Mouse (Mus musculus): ENCODE results near the gene B3gntl1.
A peak's percentile ranks its signal among the peaks of the same experiment; 100 is the strongest.
"Not testable (repeated sequence)": the region's sequence is repeated elsewhere in the genome, so short reads cannot be mapped to it uniquely, and the experiment has no call there.

Gene B3gntl1

DNA sequence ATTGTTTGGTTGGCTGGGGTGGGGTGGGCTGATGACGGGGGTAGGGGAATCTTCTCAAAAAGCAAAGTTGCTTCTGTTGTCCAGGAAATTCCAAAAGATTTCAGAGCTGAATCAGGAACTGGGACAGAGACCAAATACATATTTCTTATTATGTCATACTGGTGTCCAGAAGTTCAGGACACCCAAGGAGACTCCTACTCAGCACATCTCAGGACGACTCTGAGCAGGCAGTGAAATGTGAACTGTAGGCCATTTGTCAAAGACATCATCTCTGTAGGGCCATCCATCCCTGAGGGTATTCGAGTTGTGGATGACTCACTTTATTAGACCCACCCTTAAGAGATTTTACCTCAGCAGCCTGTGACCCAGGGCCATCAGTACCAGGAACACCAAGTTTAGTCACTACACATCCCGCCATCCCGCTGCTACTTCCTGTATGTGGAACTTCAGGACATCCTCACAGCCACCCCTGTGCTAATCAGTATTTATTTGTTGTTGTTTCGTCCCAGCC, 12.6 kb upstream of the B3gntl1 start:
- peak; percentile 50 for DNase-seq (ENCODE audit: low spot score)

DNA sequence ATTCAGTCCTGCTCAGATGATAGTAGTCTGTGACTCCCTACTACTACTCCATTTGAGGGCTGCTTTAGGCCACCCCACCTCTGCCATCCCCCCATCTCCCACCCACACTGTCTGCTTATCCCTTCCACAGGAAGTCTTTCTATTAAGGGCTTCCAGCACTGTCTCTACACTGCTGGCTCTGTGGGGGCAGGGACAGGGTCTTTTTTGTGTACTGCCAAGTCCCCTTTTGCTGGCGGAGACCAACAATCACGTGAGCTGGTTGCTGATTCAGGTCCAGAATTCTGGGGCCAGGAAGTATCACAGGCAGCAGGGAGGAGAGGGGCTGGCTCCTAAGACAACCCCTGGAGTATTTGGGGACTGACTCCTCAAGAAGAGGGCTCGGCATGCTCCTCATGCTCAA, 10.3 kb upstream of the B3gntl1 start:
- no peak for DNase-seq (ENCODE audit: low spot score)

DNA sequence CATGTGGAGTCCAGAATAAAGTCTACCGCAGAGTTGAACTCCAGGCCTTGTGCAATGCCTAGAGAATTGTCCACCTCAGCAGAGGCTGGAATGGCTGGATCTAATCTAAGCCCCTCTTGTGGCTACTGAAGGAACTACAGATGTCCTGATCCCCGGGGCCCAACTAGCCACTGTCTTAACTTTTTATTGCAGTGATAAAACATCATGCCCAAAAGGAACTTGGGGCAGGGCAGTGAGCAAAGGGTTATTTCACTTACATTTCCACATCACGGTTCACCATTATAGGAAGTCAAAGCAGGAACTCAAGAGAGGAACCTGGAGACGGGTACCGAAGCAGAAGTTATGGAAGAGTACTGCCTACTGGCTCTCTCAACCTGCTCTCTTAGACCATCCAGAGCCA, 7.8 kb upstream of the B3gntl1 start:
- peak; percentile 43 for DNase-seq (ENCODE audit: low spot score)

DNA sequence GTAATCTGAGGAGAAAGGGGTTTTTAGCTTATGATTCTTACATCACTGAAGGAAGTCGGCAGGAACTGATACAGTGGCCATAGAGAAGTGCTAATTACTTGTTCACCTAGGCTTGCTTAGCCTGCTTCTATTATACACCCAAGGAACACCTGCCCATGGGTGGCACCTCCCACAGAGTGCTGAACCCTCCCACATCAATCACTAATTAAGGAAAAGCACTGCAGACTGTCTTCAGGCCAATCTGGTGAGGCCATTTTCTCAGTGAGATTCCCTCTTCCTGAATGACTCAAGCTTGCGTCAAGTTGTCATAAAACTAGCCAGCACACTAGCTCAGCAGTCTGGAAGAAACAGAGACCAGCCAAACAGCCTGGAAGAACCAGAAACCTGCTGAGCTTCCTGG, 6.6 kb upstream of the B3gntl1 start:
- DNase-seq (ENCODE audit: low spot score), result no peak

DNA sequence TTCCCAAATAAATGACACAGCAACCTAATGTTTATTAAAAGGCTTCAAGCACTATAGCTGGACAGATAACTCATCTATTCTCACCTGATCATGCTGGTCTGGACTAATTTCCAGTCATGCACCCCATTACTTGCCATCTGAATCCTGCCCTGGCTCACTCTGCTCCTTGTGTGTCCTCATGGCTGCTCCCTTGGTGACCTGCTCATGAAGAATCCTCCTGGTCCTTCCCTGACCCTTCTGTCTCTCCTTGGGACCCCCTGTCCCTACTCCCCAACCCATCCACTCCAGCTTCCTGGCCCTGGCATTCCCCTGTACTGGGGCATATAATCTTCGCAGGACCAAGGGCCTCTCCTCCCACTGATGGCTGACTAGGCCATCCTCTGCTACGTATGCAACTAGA, 3.9 kb upstream of the B3gntl1 start:
- DNase-seq (ENCODE audit: low spot score), result no peak

DNA sequence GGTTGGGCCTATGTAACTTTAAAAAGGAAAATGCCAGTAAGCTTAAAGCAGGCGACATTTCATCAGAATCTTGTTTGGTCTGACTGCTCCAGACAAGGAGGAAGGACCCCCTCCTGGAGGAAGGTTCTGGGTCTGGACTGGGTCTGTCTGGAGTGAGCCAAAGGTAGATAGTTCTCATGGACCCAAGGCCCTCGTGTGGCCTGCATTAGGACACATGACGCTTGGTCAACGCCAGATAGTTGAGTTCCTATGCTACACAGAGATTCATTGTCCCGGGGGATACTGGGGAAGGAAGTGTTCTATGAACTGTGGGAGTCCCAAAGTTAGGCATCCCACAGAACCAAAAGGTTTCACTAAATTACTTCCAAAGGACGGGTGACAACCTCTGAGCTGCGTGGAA, 676 bp upstream of the B3gntl1 start:
- no peak for DNase-seq (ENCODE audit: low spot score)

DNA sequence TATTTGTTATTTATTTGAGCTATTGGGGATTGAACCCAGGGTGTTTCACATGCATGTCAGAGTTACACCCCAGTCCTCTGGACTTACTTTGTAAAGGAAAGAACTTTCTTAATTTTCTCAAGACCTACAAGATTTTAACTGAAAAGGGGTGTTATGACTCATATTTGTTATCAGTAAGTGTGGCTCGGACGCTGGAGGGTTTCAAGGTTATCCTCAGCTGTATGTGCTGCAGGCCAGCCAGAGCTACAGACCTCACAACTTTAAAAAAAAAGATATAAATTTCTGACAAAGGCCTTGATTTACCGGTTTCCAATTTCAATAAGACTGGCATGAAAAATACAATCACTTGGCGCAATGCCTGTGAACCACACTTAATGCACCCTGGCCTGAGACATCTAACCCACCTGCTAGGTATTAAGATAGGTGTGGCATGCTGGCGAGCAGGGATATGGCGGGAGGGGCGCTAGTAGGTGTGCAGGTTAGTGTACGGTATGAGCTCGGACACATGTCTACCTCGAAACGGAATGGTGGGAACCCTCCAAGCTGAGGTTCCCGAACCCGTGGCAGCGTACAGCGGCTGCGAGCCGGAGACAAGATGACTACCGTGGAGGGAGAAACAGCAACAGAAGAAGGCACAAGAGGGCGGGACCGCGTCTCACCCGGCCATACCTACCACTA, 502 bp downstream of the B3gntl1 start:
- DNase-seq (ENCODE audit: low spot score), result no peak

DNA sequence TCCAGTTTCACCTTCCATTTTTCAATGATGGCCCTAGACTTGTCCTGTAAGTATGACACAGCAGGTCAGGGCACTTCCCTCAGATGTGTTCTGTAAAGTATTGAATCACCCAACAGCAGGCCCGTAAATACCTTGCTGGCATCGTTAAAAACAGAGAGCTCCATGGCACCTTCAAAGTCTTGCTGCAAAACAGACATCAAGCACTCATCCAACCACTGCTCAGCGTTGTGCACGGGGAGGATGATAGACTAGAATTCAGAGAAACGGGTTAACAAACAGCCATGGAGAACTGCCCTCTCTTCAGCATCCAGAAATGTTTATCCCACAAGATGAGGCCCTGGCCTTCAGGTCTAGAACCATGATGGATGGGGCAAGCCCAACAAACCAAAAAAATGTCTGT, 2.0 kb downstream of the B3gntl1 start:
- DNase-seq (ENCODE audit: low spot score), result no peak

DNA sequence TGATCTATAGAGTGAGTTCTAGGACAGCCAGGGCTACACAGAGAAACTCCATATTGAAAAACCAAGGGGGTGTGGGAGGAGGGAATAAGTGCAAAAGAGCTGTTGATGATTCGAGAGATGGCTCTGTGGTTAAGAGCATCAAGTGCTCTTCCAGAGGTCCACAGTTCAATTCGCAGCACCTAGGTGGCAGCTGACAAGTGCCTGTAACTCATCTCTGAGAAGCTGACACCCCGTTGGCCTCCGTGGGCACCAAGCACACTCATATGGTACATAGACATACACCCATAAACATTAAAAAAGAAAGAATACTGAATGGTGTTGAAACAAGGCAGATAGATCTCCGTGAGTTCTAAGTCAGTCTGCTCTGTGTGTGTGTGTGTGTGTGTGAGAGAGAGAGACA, 4.2 kb downstream of the B3gntl1 start:
- DNase-seq (ENCODE audit: low spot score), result no peak

DNA sequence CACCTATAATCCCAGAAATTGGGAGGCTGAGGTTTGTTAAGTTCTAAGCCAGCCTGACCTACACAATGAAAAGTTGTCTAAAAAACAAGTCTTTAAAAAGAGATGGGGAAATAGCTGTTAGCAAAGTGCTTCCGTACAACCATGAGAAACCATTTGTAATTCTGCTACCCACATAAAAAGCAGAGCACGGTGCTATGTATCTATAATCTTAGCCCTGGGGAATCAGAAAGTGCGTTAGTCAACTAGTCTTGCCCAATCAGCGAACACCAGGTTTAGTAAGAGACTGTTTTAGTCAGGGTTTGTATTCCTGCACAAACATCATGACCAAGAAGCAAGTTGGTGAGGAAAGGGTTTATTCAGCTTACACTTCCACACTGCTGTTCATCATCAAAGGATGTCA, 5.4 kb downstream of the B3gntl1 start:
- no peak for DNase-seq (ENCODE audit: low spot score)

DNA sequence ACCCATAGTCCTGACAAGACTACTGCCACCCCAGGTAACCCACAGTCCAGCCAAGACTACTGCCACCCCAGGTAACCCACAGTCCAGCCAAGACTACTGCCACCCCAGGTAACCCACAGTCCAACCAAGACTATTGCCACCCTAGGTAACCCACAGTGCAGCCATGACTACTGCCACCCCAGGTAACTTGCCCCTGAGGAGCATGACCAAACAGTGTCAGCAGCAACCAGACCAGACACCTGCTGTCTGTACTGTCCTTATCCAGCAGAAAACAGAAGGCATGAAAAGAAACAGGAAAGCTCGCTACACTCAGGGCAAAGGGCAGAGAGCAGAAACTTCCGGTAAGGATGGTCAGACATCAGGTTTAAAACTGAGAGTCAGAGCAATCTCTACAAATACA, 11.8 kb downstream of the B3gntl1 start:
- no peak for DNase-seq (ENCODE audit: low spot score)

DNA sequence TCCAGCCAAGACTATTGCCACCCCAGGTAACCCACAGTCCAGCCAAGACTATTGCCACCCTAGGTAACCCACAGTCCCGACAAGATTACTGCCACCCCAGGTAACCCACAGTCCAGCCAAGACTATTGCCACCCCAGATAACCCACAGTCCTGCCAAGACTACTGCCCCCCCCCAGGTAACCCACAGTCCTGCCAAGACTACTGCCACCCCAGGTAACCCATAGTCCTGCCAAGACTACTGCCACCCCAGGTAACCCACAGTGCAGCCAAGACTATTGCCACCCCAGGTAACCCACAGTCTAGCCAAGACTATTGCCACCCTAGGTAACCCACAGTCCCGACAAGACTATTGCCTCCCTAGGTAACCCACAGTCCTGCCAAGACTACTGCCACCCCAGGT, 12.3 kb downstream of the B3gntl1 start:
- not testable (repeated sequence) for DNase-seq (ENCODE audit: low spot score)

DNA sequence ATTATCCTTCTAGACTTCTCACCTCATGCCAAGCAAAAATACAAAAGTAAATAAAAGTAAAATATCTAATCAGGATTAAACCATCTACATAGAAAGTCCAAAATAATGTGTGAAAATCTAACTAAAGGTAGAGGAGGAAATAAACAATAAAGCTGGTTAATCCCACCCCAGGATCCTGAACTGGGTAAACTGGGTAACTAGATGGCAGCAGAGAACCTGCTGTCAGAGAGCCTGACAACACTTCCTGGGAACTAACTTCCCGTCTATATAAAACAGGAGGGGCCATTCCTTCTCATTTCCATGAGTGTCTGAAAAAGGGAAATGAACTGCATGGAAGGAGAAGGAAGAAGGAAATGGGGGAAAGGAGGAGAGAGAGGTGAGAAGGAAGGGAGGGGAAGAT, 14.8 kb downstream of the B3gntl1 start:
- no peak for DNase-seq (ENCODE audit: low spot score)

DNA sequence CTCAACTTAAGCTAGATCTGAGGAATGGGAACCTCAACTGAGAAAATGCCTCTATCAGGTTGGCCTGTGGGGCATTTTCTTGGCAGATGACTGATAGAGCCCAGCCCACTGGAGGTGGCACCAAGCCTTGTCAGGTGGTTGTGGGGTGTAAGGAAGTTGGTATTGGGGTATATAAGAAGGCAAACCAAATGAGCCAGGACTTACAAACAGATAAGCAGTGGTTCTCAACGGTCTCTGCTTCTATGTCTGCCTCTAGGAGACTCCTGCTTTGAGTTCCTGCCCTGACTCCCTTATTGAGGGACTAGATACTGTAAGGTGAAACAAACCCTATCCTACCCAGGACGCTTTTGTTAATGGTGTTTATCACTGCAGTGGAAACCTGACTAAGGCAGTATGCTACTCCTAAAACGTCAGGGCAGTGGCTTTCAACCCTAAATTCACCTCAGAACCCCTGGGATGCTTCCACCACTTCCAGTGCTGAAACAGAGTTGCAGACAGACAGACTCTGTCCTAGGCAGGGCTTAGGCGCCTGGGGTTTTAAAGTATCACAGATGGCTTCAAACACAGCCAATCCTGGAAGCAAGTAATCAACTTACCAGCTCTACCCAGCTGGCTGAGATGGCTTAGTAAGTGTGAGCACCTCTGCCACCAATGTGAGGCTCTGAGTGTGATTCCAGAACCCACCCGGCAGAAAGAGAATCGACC, 17.0 kb downstream of the B3gntl1 start:
- DNase-seq (ENCODE audit: low spot score), result no peak

DNA sequence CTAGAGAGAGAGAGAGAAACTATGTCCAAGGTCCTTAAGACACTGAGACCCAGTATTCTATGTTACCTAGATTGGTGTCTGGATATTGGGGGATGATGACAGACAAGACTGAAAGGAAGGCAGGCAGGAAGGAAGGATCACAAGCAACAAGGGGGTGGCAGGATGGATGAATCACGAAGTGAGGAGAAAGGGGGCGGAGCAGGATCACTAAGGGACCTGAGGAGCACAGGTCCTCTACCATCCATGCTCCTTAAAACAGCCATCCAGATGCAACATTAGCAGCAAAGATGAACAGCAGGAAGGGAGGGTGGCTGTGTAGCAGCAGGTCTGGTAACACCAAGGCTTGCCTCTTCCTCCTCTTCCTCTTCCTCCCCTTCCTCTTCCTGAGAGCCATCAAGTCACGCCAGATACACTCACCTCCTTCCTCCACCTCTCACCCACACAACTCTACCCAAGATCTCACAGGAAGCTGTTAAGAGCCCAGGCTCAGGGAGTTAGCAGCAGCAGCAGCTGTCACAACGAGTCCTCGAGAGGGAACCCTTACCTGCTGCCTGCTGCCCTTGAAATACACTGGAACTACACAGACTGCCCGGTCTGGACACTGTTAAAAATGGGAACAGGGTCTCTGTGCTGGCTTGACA, 17.7 kb downstream of the B3gntl1 start:
- DNase-seq (ENCODE audit: low spot score), result no peak

DNA sequence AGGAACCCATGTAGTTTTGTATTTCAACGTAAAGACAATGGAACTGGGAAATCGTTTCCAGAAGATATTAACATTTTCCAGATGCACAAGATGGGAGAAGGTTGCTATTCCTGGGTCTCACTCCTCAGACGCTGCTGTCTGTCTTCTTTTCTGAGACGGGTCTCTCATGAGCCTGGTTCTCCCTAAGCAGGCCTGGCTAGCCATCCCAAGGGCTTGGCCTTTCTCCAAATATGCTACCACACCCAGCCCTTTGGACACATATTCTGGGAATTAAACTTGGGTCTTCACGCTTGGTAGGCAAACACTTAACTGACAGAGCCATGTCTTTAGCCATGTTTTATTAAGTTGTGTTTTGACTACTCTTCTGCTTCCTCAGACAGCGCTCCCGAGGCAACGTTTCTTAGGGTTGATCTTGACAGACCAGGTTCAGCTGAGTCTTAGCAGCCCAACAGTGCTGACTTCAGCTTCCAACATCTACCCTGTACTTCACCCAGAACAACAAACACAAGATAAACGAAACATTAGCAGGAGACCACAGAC, 18.5 kb downstream of the B3gntl1 start:
- DNase-seq (ENCODE audit: low spot score), result peak; percentile 43

DNA sequence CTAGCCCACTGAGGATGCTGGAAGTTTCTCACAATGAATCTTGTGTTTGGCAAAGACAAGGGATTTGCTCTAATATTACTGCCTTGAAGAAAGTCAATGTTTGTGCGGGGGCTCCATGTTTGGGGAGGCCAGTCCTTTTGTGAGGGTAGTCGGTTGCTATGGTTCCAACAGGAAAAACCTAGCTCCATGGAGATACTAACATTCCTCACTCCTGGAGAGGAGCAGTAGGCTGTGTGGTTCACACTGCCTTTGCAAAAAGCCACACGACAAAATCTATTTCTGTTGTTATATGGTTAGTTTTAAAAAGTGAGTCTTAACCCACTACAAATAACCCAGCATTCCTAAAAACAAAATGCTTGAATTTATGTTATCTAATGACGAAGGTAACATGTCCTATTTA, 19.3 kb downstream of the B3gntl1 start:
- DNase-seq (ENCODE audit: low spot score), result no peak

DNA sequence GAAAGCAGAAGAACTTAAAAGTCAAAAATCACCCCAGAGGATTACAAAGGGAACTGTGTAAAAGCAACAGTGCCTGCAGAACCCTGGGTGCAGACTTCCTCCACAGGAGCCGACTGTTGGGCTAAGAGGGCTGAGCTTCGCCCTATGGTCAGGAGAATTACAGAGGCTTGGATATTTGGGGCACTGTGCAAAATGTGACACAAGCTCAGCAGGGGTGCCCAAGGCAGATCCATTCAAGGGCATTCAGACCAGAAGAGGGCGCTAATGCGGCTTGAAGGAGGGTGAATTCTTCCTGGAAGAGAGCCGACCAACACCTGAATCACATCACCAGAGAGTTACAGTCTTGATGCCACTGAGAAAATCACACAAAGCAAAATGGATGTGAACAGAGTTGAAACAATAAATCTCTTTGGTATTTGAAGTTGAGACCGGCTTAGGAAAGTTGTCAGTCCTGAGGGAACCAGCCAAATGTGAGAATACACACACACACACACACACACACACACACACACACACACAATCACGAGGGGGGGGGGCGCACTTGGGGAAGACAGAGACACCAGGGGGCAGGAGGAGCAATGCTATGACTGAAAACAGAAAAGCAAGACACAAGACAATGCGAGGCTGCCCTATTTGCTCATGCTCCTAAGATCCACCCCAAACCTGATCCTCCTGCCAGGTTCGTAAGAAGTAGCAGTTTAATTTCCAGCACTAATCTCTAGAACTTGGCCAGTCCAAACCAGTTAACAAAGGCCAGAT, 20.2 kb downstream of the B3gntl1 start:
- peak; percentile 84 for DNase-seq (ENCODE audit: low spot score)

DNA sequence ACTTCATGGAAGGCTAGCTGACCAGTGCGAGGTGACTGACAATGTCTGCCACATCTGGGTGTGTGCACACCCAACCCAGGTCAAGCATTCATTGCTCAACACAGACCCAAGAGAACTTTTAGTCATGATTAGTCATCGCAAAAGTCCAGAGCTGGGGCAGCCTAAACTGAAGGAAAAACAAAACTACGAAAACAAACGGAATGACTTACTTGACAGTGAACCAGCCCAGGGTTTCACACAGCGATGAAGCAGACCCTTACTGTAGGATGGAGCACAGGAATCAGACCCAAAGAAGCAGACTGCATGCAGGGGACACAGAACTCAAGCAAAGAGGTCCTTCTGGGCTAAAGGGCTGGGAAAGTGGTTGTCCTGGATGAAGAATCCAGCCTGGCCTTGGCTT, 21.0 kb downstream of the B3gntl1 start:
- peak; percentile 81 for DNase-seq (ENCODE audit: low spot score)

DNA sequence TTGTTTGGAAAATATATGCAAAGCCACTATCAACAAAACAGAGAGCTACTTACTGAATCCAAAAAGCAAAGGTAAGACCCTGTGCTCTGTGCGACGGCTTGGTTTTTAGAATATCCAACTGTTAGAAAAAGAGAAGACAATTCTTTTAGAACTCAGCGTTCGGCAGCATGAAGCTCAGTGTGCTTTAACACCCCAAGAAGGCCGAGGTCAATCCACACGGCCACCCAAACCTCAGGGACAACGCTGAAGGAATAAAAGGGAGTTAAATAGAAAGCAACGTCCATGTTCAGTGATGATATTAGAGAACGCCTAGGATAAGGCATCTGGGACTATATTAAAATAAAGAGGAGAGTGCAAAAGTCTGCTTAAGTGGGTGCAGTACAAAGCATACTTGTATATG, 21.4 kb downstream of the B3gntl1 start:
- no peak for DNase-seq (ENCODE audit: low spot score)

DNA sequence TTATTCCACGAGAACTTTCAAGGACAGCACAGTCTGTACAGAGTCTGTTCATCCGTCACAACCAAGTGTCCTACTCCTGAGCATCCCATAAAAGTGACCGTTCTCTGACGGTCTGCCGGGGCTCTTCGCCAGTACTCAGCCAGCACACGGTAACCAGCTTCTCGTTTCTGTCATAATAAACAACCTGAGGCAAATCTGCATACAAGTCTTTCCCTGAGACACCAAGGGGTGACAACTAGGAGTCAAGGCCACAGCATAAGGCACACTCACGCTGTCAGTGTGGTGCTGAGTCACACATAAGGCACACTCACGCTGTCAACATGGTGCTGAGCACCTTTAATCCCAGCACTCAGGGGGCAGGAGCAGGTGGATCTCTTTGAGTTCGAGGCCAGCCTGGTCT, 22.3 kb downstream of the B3gntl1 start:
- DNase-seq (ENCODE audit: low spot score), result no peak

DNA sequence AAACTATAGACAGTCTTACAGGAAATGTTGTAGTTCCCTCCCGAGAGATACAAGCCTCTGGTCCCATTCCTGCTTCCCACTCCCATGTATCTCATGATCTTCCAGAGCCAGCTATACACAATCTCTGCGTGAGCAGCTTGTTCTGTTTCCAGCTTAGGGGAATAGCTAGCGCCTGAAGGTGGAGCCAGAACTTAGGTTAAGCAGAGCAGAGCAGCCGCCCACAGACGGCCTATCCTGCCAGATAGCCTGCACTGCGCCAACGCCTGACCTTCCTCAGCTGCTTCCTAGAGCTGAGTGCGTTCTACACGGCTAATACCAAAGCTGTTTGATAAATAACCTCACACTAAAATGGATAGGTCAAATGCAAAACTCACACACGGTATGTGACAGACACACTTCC, 23.1 kb downstream of the B3gntl1 start:
- no peak for DNase-seq (ENCODE audit: low spot score)

Data from adipocyte (in vitro differentiated cells).